Mouse (Mus musculus): ENCODE measurements at regions not wholly inside any gene's neighbourhood (a gene's known extent, or its start where the extent isn't known, plus 50 kb on each side); places are given as distances from the start of the nearest gene placed in this dataset.
A peak's percentile ranks its signal among the peaks of the same experiment; 100 is the strongest.

GRCm38 (mm10) chr15:40223272-40223671 is 89.1 kb downstream of the 9330182O14Rik start:
- WGBS, result 89% methylated on average over 3 of the region's 3 CpGs
- Histone ChIP-seq H3K4me1 (0 out of 2 replicates have a peak, but pooled peaks cover 6% of the 10 kb centered on the region), H3K9ac (no peak overlapping the region), H3K4me3 (replicated peaks) (no peak overlapping the region), H3K27ac (no peak overlapping the region), H3K9me3 (peaks cover 3% of the 10 kb centered on the region; the same call in 1 of the 2 replicates), H3K27me3 (no peaks in the 10 kb centered on the region), H3K36me3 (replicated peaks) (no peaks in the 10 kb centered on the region), H3K4me2 (no peak overlapping the region)
- no peak for ATAC-seq (ENCODE audit: low FRiP score)

GRCm38 (mm10) chr15:40241764-40242163 is 107.6 kb downstream of the 9330182O14Rik start:
- H3K9ac ChIP-seq, result no peak overlapping the region
- 75% methylated on average over 4 of the region's 4 CpGs for WGBS
- no peak for ATAC-seq (ENCODE audit: low FRiP score)
- no peak overlapping the region for H3K4me3 ChIP-seq (replicated peaks)
- no peak overlapping the region for H3K4me2 ChIP-seq
- no peaks in the 10 kb centered on the region for H3K9me3 ChIP-seq
- H3K4me1 ChIP-seq, result no peaks in the 10 kb centered on the region
- no peaks in the 10 kb centered on the region for H3K36me3 ChIP-seq (replicated peaks)
- H3K27ac ChIP-seq, result no peak overlapping the region
- no peaks in the 10 kb centered on the region for H3K27me3 ChIP-seq

- Histone ChIP-seq H3K27me3 (no peaks in the 10 kb centered on the region), H3K27ac (no peak overlapping the region), H3K36me3 (replicated peaks) (no peaks in the 10 kb centered on the region), H3K4me1 (no peaks in the 10 kb centered on the region), H3K4me2 (no peak overlapping the region), H3K9ac (no peak overlapping the region), H3K9me3 (no peaks in the 10 kb centered on the region), H3K4me3 (replicated peaks) (no peak overlapping the region)
- WGBS, result 82% methylated on average over 4 of the region's 4 CpGs
- ATAC-seq (ENCODE audit: low FRiP score), result no peak
Measured at GRCm38 (mm10) chr15:40248966-40249365, 114.8 kb downstream of the 9330182O14Rik start.

GRCm38 (mm10) chr15:40259433-40259832 is 125.3 kb downstream of the 9330182O14Rik start:
- Histone ChIP-seq H3K27me3 (no peaks in the 10 kb centered on the region), H3K27ac (no peak overlapping the region), H3K4me1 (no peaks in the 10 kb centered on the region), H3K4me2 (no peak overlapping the region), H3K9me3 (no peaks in the 10 kb centered on the region), H3K9ac (no peak overlapping the region), H3K36me3 (replicated peaks) (no peaks in the 10 kb centered on the region), H3K4me3 (replicated peaks) (no peak overlapping the region)
- 78% methylated on average over 5 of the region's 5 CpGs for WGBS
- no peak for ATAC-seq (ENCODE audit: low FRiP score)

GRCm38 (mm10) chr15:40279021-40279420 is 144.9 kb downstream of the 9330182O14Rik start:
- H3K4me1 ChIP-seq, result no peaks in the 10 kb centered on the region
- 0 out of 2 replicates have a peak, but pooled peaks have one; percentile 27 for ATAC-seq (ENCODE audit: low FRiP score)
- H3K4me3 ChIP-seq (replicated peaks), result no peak overlapping the region
- no peaks in the 10 kb centered on the region for H3K9me3 ChIP-seq
- no peak overlapping the region for H3K27ac ChIP-seq
- no peak overlapping the region for H3K9ac ChIP-seq
- no peak overlapping the region for H3K4me2 ChIP-seq
- no peaks in the 10 kb centered on the region for H3K36me3 ChIP-seq (replicated peaks)
- WGBS, result 52% methylated on average over 1 of the region's 1 CpGs
- H3K27me3 ChIP-seq, result no peaks in the 10 kb centered on the region

GRCm38 (mm10) chr15:40280551-40280950 is 146.4 kb downstream of the 9330182O14Rik start:
- no peak for ATAC-seq (ENCODE audit: low FRiP score)
- no peak overlapping the region for H3K4me3 ChIP-seq (replicated peaks)
- no peaks in the 10 kb centered on the region for H3K27me3 ChIP-seq

GRCm38 (mm10) chr15:40281078-40281720 is 147.0 kb downstream of the 9330182O14Rik start:
- H3K4me2 ChIP-seq, result no peak overlapping the region
- H3K4me1 ChIP-seq, result no peaks in the 10 kb centered on the region
- no peaks in the 10 kb centered on the region for H3K36me3 ChIP-seq (replicated peaks)
- WGBS, result 81% methylated on average over 1 of the region's 1 CpGs
- H3K4me3 ChIP-seq (replicated peaks), result no peak overlapping the region
- H3K9me3 ChIP-seq, result no peaks in the 10 kb centered on the region
- ATAC-seq (ENCODE audit: low FRiP score), result no peak
- no peak overlapping the region for H3K27ac ChIP-seq
- H3K27me3 ChIP-seq, result no peaks in the 10 kb centered on the region
- no peak overlapping the region for H3K9ac ChIP-seq

More at GRCm38 (mm10) chr15:40280551-40280950, 146.4 kb downstream of the 9330182O14Rik start:
- Histone ChIP-seq H3K4me2 (no peak overlapping the region), H3K9me3 (no peaks in the 10 kb centered on the region), H3K4me1 (no peaks in the 10 kb centered on the region), H3K9ac (no peak overlapping the region), H3K27ac (no peak overlapping the region), H3K36me3 (replicated peaks) (no peaks in the 10 kb centered on the region)

GRCm38 (mm10) chr15:40291602-40292001 is 157.4 kb downstream of the 9330182O14Rik start:
- no peaks in the 10 kb centered on the region for H3K4me1 ChIP-seq
- no peak overlapping the region for H3K4me2 ChIP-seq
- no peaks in the 10 kb centered on the region for H3K27me3 ChIP-seq
- H3K4me3 ChIP-seq (replicated peaks), result no peak overlapping the region
- H3K27ac ChIP-seq, result no peak overlapping the region
- WGBS, result 98% methylated on average over 1 of the region's 1 CpGs
- no peaks in the 10 kb centered on the region for H3K36me3 ChIP-seq (replicated peaks)
- no peak overlapping the region for H3K9ac ChIP-seq
- ATAC-seq (ENCODE audit: low FRiP score), result no peak
- H3K9me3 ChIP-seq, result no peaks in the 10 kb centered on the region

- H3K36me3 ChIP-seq (replicated peaks), result no peaks in the 10 kb centered on the region
- no peak overlapping the region for H3K4me3 ChIP-seq (replicated peaks)
- no peaks in the 10 kb centered on the region for H3K4me1 ChIP-seq
- no peak overlapping the region for H3K27ac ChIP-seq
- H3K4me2 ChIP-seq, result no peak overlapping the region
- WGBS, result 82% methylated on average over 2 of the region's 2 CpGs
- no peaks in the 10 kb centered on the region for H3K9me3 ChIP-seq
- H3K9ac ChIP-seq, result no peak overlapping the region
- no peaks in the 10 kb centered on the region for H3K27me3 ChIP-seq
- ATAC-seq (ENCODE audit: low FRiP score), result no peak
Measured at GRCm38 (mm10) chr15:40312226-40312625, 178.1 kb downstream of the 9330182O14Rik start.

GRCm38 (mm10) chr15:40339746-40340145 is 205.6 kb downstream of the 9330182O14Rik start:
- H3K9ac ChIP-seq, result no peak overlapping the region
- no peak overlapping the region for H3K4me3 ChIP-seq (replicated peaks)
- no peak for ATAC-seq (ENCODE audit: low FRiP score)
- H3K4me2 ChIP-seq, result no peak overlapping the region
- H3K9me3 ChIP-seq, result no peaks in the 10 kb centered on the region
- H3K27me3 ChIP-seq, result no peaks in the 10 kb centered on the region
- no peak overlapping the region for H3K27ac ChIP-seq
- no peaks in the 10 kb centered on the region for H3K4me1 ChIP-seq
- 71% methylated on average over 2 of the region's 2 CpGs for WGBS
- H3K36me3 ChIP-seq (replicated peaks), result no peaks in the 10 kb centered on the region

- 83% methylated on average over 1 of the region's 1 CpGs for WGBS
- H3K9me3 ChIP-seq, result no peaks in the 10 kb centered on the region
- H3K4me2 ChIP-seq, result no peak overlapping the region
- H3K4me1 ChIP-seq, result no peaks in the 10 kb centered on the region
- no peak overlapping the region for H3K27ac ChIP-seq
- no peak for ATAC-seq (ENCODE audit: low FRiP score)
- no peaks in the 10 kb centered on the region for H3K36me3 ChIP-seq (replicated peaks)
- H3K4me3 ChIP-seq (replicated peaks), result no peak overlapping the region
- H3K9ac ChIP-seq, result no peak overlapping the region
- H3K27me3 ChIP-seq, result no peaks in the 10 kb centered on the region
Measured at GRCm38 (mm10) chr15:40340269-40340668, 206.1 kb downstream of the 9330182O14Rik start.

GRCm38 (mm10) chr15:40351473-40351872 is 217.3 kb downstream of the 9330182O14Rik start:
- no peak for ATAC-seq (ENCODE audit: low FRiP score)
- H3K4me3 ChIP-seq (replicated peaks), result no peak overlapping the region
- no peaks in the 10 kb centered on the region for H3K36me3 ChIP-seq (replicated peaks)
- no peak overlapping the region for H3K9ac ChIP-seq
- H3K4me2 ChIP-seq, result no peak overlapping the region
- H3K4me1 ChIP-seq, result no peaks in the 10 kb centered on the region
- H3K9me3 ChIP-seq, result no peaks in the 10 kb centered on the region
- no peaks in the 10 kb centered on the region for H3K27me3 ChIP-seq
- H3K27ac ChIP-seq, result no peak overlapping the region

- Histone ChIP-seq H3K9ac (no peak overlapping the region), H3K4me2 (no peak overlapping the region), H3K36me3 (replicated peaks) (no peaks in the 10 kb centered on the region), H3K27me3 (no peaks in the 10 kb centered on the region), H3K4me3 (replicated peaks) (no peak overlapping the region), H3K4me1 (no peaks in the 10 kb centered on the region), H3K27ac (no peak overlapping the region), H3K9me3 (no peaks in the 10 kb centered on the region)
- WGBS, result 88% methylated on average over 10 of the region's 10 CpGs
- no peak for ATAC-seq (ENCODE audit: low FRiP score)
Measured at GRCm38 (mm10) chr15:40354802-40355487, 220.8 kb downstream of the 9330182O14Rik start.
